Mouse (Mus musculus) CH12.LX (cell line): ENCODE measurements around the gene Cntrob. TPM values are rescaled to one million over a fixed set of nuclear protein-coding genes. Genes with fewer than 3 reads are reported as not detected.

ENCODE experiments used
- DNase-seq: peaks from one replicate; pipeline ENCODE4 v3.0.0-alpha.2; 2013; ENCODE audit errors: extremely low read depth
- H3K27ac ChIP-seq: 2 replicates; pipeline ENCODE4 v1.5.1; 2012; ENCODE audit warnings: low read depth, mild to moderate bottlenecking, control low read depth, moderate library complexity; ENCODE audit not compliant: insufficient read depth
- H3K27me3 ChIP-seq: replicated peaks from 2 replicates; pipeline ENCODE3; 2012; ENCODE audit warnings: inconsistent platforms
- H3K36me3 ChIP-seq, 2 experiments: replicated peaks in 1 of 2; 2 replicates each; pipeline versions ENCODE3 to v1.6.1; 2012; ENCODE audit warnings: inconsistent platforms in 1 of 2, low read length in 1 of 2, mild to moderate bottlenecking in 1 of 2, mixed read lengths in 1 of 2, moderate library complexity in 1 of 2; ENCODE audit not compliant: control insufficient read depth in 1 of 2, insufficient read depth in 1 of 2
- H3K4me1 ChIP-seq, 2 experiments: 2 replicates each; pipeline ENCODE4 v1.6.1; 2012; ENCODE audit warnings: inconsistent platforms in 1 of 2, moderate library complexity in 1 of 2; ENCODE audit not compliant: insufficient read depth in 2 of 2, control insufficient read depth in 1 of 2
- H3K4me2 ChIP-seq: 2 replicates; pipeline ENCODE4 v1.6.1; 2012; ENCODE audit warnings: low read depth, mild to moderate bottlenecking, control low read depth; ENCODE audit not compliant: poor library complexity, insufficient read depth, severe bottlenecking
- H3K4me3 ChIP-seq, 3 experiments: fragments of 150-350 bp in 1 of 3; sonication (generic) in 1 of 3; replicated peaks in 1 of 3; 2 replicates each; pipeline versions ENCODE3 to v1.5.1; 2011 to 2012; ENCODE audit warnings: low read depth in 2 of 3, low read length in 2 of 3, mild to moderate bottlenecking in 2 of 3, moderate library complexity in 2 of 3, control low read depth in 1 of 3, improper control_type of control experiment in 1 of 3, inconsistent platforms in 1 of 3, mixed read lengths in 1 of 3; ENCODE audit not compliant: poor library complexity in 1 of 3
- H3K79me2 ChIP-seq: replicated peaks from 2 replicates; pipeline ENCODE4 v1.6.1; 2012; ENCODE audit warnings: mild to moderate bottlenecking, moderate library complexity; ENCODE audit not compliant: control insufficient read depth, poor library complexity, insufficient read depth, severe bottlenecking; ENCODE audit errors: extremely low read depth
- H3K9ac ChIP-seq: 2 replicates; pipeline ENCODE4 v1.6.1; 2012; ENCODE audit warnings: low read depth, mild to moderate bottlenecking, control low read depth, moderate library complexity; ENCODE audit not compliant: insufficient read depth
- H3K9me3 ChIP-seq: replicated peaks from 2 replicates; pipeline ENCODE3; 2012; ENCODE audit warnings: low read length, inconsistent platforms, mixed read lengths
- BHLHE40 ChIP-seq: IDR thresholded peaks from 2 replicates; pipeline ENCODE4 v1.6.1; 2011; ENCODE audit warnings: mild to moderate bottlenecking, low read depth, low read length, improper control_type of control experiment
- CHD1 ChIP-seq: IDR thresholded peaks from 2 replicates; pipeline ENCODE4 v1.6.1; 2012; ENCODE audit warnings: low read depth, low read length, improper control_type of control experiment, inconsistent platforms
- CHD2 ChIP-seq: IDR thresholded peaks from 2 replicates; pipeline ENCODE4 v1.6.1; 2011; ENCODE audit warnings: low read length, improper control_type of control experiment
- CTCF ChIP-seq, 2 experiments: IDR thresholded peaks in 1 of 2; conservative IDR thresholded peaks in 1 of 2; 2 replicates each; pipeline ENCODE4 v1.5.1; 2011 to 2012; ENCODE audit warnings: low read depth in 2 of 2, low read length in 2 of 2, improper control_type of control experiment in 1 of 2, inconsistent platforms in 1 of 2, mild to moderate bottlenecking in 1 of 2, moderate library complexity in 1 of 2
- E2F4 ChIP-seq: IDR thresholded peaks from 2 replicates; pipeline ENCODE4 v1.6.1; 2011; ENCODE audit warnings: low read depth, low read length, improper control_type of control experiment; ENCODE audit not compliant: insufficient replicate concordance
- ELF1 ChIP-seq: IDR thresholded peaks from 2 replicates; pipeline ENCODE4 v1.6.1; 2014; ENCODE audit warnings: low read depth, mild to moderate bottlenecking, inconsistent platforms, low read length, improper control_type of control experiment
- EP300 ChIP-seq: IDR thresholded peaks from 2 replicates; pipeline ENCODE4 v1.6.1; 2011; ENCODE audit warnings: low read length, improper control_type of control experiment
- ETS1 ChIP-seq: conservative IDR thresholded peaks from 2 replicates; pipeline ENCODE4 v1.6.1; 2012; ENCODE audit warnings: low read depth, mild to moderate bottlenecking, inconsistent platforms, low read length, improper control_type of control experiment, moderate library complexity
- GABPA ChIP-seq: IDR thresholded peaks from 2 replicates; pipeline ENCODE4 v1.6.1; 2012; ENCODE audit warnings: low read depth, low read length, improper control_type of control experiment, inconsistent platforms; ENCODE audit not compliant: insufficient replicate concordance
- HCFC1 ChIP-seq: IDR thresholded peaks from 2 replicates; pipeline ENCODE4 v1.6.1; 2012; ENCODE audit warnings: low read depth, mild to moderate bottlenecking, inconsistent platforms, low read length, improper control_type of control experiment
- IRF4 ChIP-seq: IDR thresholded peaks from 2 replicates; pipeline ENCODE4 v1.6.1; 2014; ENCODE audit warnings: low read depth, mild to moderate bottlenecking, inconsistent platforms, low read length, improper control_type of control experiment
- JUN ChIP-seq: IDR thresholded peaks from 2 replicates; pipeline ENCODE4 v1.6.1; 2011; ENCODE audit warnings: low read depth, mild to moderate bottlenecking, low read length, improper control_type of control experiment, moderate library complexity; ENCODE audit not compliant: insufficient read depth
- JUND ChIP-seq: conservative IDR thresholded peaks from 2 replicates; pipeline ENCODE4 v1.6.1; 2011; ENCODE audit warnings: low read depth, low read length, improper control_type of control experiment
- KAT2A ChIP-seq: IDR thresholded peaks from 2 replicates; pipeline ENCODE4 v1.6.1; 2012; ENCODE audit warnings: low read length, improper control_type of control experiment, inconsistent platforms; ENCODE audit not compliant: insufficient replicate concordance
- MAFK ChIP-seq: IDR thresholded peaks from 2 replicates; pipeline ENCODE4 v1.6.1; 2011; ENCODE audit warnings: low read length, improper control_type of control experiment; ENCODE audit not compliant: insufficient replicate concordance
- MAX ChIP-seq: IDR thresholded peaks from 2 replicates; pipeline ENCODE4 v1.6.1; 2011; ENCODE audit warnings: low read length, improper control_type of control experiment
- MAZ ChIP-seq: IDR thresholded peaks from 2 replicates; pipeline ENCODE4 v1.6.1; 2012; ENCODE audit warnings: low read depth, mild to moderate bottlenecking, inconsistent platforms, low read length, improper control_type of control experiment, moderate library complexity
- MEF2A ChIP-seq: IDR thresholded peaks from 2 replicates; pipeline ENCODE4 v1.6.1; 2014; ENCODE audit warnings: low read depth, mild to moderate bottlenecking, inconsistent platforms, low read length, improper control_type of control experiment, borderline replicate concordance
- MXI1 ChIP-seq: IDR thresholded peaks from 2 replicates; pipeline ENCODE4 v1.6.1; 2011; ENCODE audit warnings: mild to moderate bottlenecking, low read depth, low read length, improper control_type of control experiment
- MYC ChIP-seq: IDR thresholded peaks from 2 replicates; pipeline ENCODE4 v1.6.1; 2011; ENCODE audit warnings: low read depth, mild to moderate bottlenecking, improper control_type of control experiment, low read length
- NELFE ChIP-seq: IDR thresholded peaks from 2 replicates; pipeline ENCODE4 v1.6.1; 2011; ENCODE audit warnings: low read depth, low read length, improper control_type of control experiment
- NRF1 ChIP-seq: IDR thresholded peaks from 2 replicates; pipeline ENCODE4 v1.6.1; 2014; ENCODE audit warnings: low read depth, mild to moderate bottlenecking, inconsistent platforms, low read length, improper control_type of control experiment, moderate library complexity
- PAX5 ChIP-seq: IDR thresholded peaks from 2 replicates; pipeline ENCODE4 v1.6.1; 2012; ENCODE audit warnings: low read length, inconsistent platforms, mixed read lengths
- POLR2A ChIP-seq: IDR thresholded peaks from 2 replicates; pipeline ENCODE4 v1.6.1; 2011; ENCODE audit warnings: low read depth, mild to moderate bottlenecking, improper control_type of control experiment, low read length
- POLR2AphosphoS2 ChIP-seq: IDR thresholded peaks from 2 replicates; pipeline ENCODE4 v1.6.1; 2011; ENCODE audit warnings: low read depth, low read length, improper control_type of control experiment
- RAD21 ChIP-seq: IDR thresholded peaks from 2 replicates; pipeline ENCODE4 v1.6.1; 2011; ENCODE audit warnings: low read depth, mild to moderate bottlenecking, low read length, improper control_type of control experiment, moderate library complexity
- RCOR1 ChIP-seq: conservative IDR thresholded peaks from 2 replicates; pipeline ENCODE4 v1.6.1; 2012; ENCODE audit warnings: low read depth, mild to moderate bottlenecking, inconsistent platforms, low read length, improper control_type of control experiment
- SIN3A ChIP-seq: IDR thresholded peaks from 2 replicates; pipeline ENCODE4 v1.6.1; 2012; ENCODE audit warnings: low read length, improper control_type of control experiment, inconsistent platforms
- SMC3 ChIP-seq: IDR thresholded peaks from 2 replicates; pipeline ENCODE4 v1.6.1; 2011; ENCODE audit warnings: low read depth, low read length, improper control_type of control experiment
- TBP ChIP-seq: conservative IDR thresholded peaks from 2 replicates; pipeline ENCODE4 v1.6.1; 2011; ENCODE audit warnings: low read depth, low read length, improper control_type of control experiment
- TCF12 ChIP-seq: IDR thresholded peaks from 2 replicates; pipeline ENCODE4 v1.6.1; 2014; ENCODE audit warnings: low read depth, mild to moderate bottlenecking, inconsistent platforms, low read length, improper control_type of control experiment
- UBTF ChIP-seq: IDR thresholded peaks from 2 replicates; pipeline ENCODE4 v1.6.1; 2012; ENCODE audit warnings: low read depth, mild to moderate bottlenecking, inconsistent platforms, low read length, improper control_type of control experiment, moderate library complexity
- USF1 ChIP-seq: IDR thresholded peaks from 2 replicates; pipeline ENCODE4 v1.6.1; 2014; ENCODE audit warnings: low read depth, mild to moderate bottlenecking, inconsistent platforms, low read length, improper control_type of control experiment
- USF2 ChIP-seq: conservative IDR thresholded peaks from 2 replicates; pipeline ENCODE4 v1.6.1; 2011; ENCODE audit warnings: low read depth, low read length, improper control_type of control experiment
- ZC3H11A ChIP-seq: IDR thresholded peaks from 2 replicates; pipeline ENCODE4 v1.6.1; 2012; ENCODE audit warnings: low read depth, mild to moderate bottlenecking, inconsistent platforms, low read length, improper control_type of control experiment
- ZKSCAN1 ChIP-seq: IDR thresholded peaks from 2 replicates; pipeline ENCODE4 v1.6.1; 2012; ENCODE audit warnings: low read depth, inconsistent platforms, low read length, improper control_type of control experiment, borderline replicate concordance
- ZMIZ1 ChIP-seq: IDR thresholded peaks from 2 replicates; pipeline ENCODE4 v1.6.1; 2012; ENCODE audit warnings: low read depth, mild to moderate bottlenecking, inconsistent platforms, low read length, improper control_type of control experiment
- ZNF384 ChIP-seq: IDR thresholded peaks from 2 replicates; pipeline ENCODE4 v1.6.1; 2012; ENCODE audit warnings: low read depth, low read length, improper control_type of control experiment, inconsistent platforms
- dilution Hi-C: fragments of 300-500 bp; cut with MboI; formaldehyde crosslinking; loops from 2 replicates; pipeline ENCODE4 v1.14.3; 2020; ENCODE audit warnings: low sequenced_read_pairs; ENCODE audit not compliant: extremely low pct_unique_long_range_greater_than_20kb, extremely low pct_ligation_motif_present
- in situ Hi-C: fragments of 300-500 bp; cut with MboI; formaldehyde crosslinking; loops from 3 replicates; pipeline ENCODE4 v1.14.3; 2019; ENCODE audit warnings: low sequenced_read_pairs, low pct_ligation_motif_present, low pct_unique_long_range_greater_than_20kb, mixed read lengths
- polyA plus RNA-seq: library from polyadenylated mRNA; unstranded; fragments of >175 nt; gene quantifications from 2 replicates; pipeline ENCODE4 v1.2.1, GENCODE M21; 2012; ENCODE audit warnings: low read depth; ENCODE audit not compliant: insufficient read length
- total RNA-seq, 2 experiments: library from RNA; depleted of rRNA; stranded (reverse); fragments of 300-350 nt in 1 of 2; fragments of >200 nt in 1 of 2; gene quantifications; 2 replicates each; pipeline ENCODE4 v1.2.3; 2012 to 2014

The Cntrob gene
- total and polyA plus RNA-seq, 3 experiments = 16.4 to 36.6 (median 18.9) TPM

DNA sequence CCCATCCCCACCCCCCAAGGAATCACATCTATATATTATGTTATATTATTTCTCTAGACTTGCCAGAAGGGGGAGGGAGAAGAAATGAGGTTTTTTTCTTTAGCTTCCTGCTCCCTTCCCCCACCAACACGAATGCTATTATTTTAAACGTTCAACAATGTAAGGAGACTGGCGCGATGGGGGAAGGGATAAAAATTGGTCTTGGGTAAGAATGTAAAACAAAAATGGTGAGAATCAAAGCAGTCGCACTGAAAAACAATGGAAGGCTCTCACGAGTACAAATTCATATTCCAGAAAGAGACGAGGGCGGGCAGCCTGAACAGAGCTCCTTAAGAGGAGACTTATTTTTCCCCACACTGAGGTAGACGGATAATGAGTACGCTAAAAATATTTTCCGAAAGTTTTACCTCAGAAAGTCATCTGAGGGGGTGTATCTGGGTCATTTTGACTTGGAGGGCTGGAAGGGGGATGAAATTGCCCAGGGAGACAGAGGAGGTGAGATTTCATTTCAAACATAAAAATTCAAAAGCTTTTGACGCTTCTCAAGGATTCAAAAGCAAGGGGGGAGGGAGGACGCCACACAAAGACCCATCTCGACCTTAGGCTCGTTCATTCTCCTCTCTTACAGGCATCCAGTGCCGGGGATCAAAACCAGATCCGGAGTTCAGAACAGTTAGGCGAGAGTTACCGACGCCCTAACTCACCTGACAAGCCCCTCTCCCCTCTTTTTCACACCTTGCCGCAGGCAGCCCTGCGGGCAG is 43.5 kb upstream of the Cntrob start:
- in situ Hi-C loops = loop anchor here (5.0 kb wide), 2 partner anchors 35 to 100 kb away; no protein-coding TSS in a partner anchor
- H3K9ac ChIP-seq = peak overlapping the region; percentile 100
- H3K27me3 ChIP-seq = no peaks in the 10 kb centered on the region
- peaks cover 7 to 43% of the 10 kb centered on the region in 2 experiments for H3K4me1 ChIP-seq
- dilution Hi-C loops = no loop called here
- peak overlapping the region; percentile 16; the same call in 1 of the 2 replicates for H3K27ac ChIP-seq
- H3K4me2 ChIP-seq = peak overlapping the region; percentile 96
- DNase-seq = no peak
- H3K9me3 ChIP-seq = no peaks in the 10 kb centered on the region
- peak; percentile 95 for TF ChIP-seq CHD2
- TF ChIP-seq POLR2AphosphoS2 = no peak
- no peak; the same call in 1 of the 2 replicates for TF ChIP-seq HCFC1
- TF ChIP-seq ZMIZ1 = no peak
- TF ChIP-seq ELF1 = no peak; the same call in 1 of the 2 replicates
- no peak for TF ChIP-seq EP300
- TF ChIP-seq SMC3 = no peak
- no peak for TF ChIP-seq UBTF
- TF ChIP-seq MAFK = no peak
- TF ChIP-seq MYC = no peak
- TF ChIP-seq MAZ = 0 out of 2 replicates have a peak, but pooled peaks have one; percentile 21
- TF ChIP-seq RAD21 = no peak
- TF ChIP-seq TCF12 = no peak
- TF ChIP-seq RCOR1 = no peak
- TF ChIP-seq ETS1 = peak; percentile 24; the same call in 1 of the 2 replicates
- TF ChIP-seq NRF1 = no peak
- no peak for TF ChIP-seq USF2
- TF ChIP-seq ZNF384 = no peak
- TF ChIP-seq SIN3A = peak; percentile 69; the same call in 1 of the 2 replicates
- TF ChIP-seq ZC3H11A = no peak
- TF ChIP-seq JUN = no peak
- TF ChIP-seq E2F4 = no peak
- no peak for TF ChIP-seq KAT2A
- no peak for TF ChIP-seq MAX
- TF ChIP-seq ZKSCAN1 = no peak
- TF ChIP-seq MEF2A = 0 out of 2 replicates have a peak, but pooled peaks have one; percentile 8
- TF ChIP-seq BHLHE40 = no peak; the same call in 1 of the 2 replicates
- TF ChIP-seq IRF4 = no peak
- TF ChIP-seq USF1 = no peak
- no peak; the same call in 1 of the 2 replicates for TF ChIP-seq CHD1
- TF ChIP-seq MXI1 = peak; percentile 20; the same call in 1 of the 2 replicates
- no peak for TF ChIP-seq JUND
- TF ChIP-seq CTCF (conservative IDR thresholded peaks at IDR 0.05 in 1 of 2, IDR thresholded peaks at IDR 0.05 in 1 of 2; ENCODE audit: low read depth in 2 of 2, low read length in 2 of 2) = no peak
- peak; percentile 41; the same call in 1 of the 2 replicates for TF ChIP-seq TBP
- TF ChIP-seq POLR2A = no peak; the same call in none of the 2 replicates
- TF ChIP-seq NELFE = no peak
- no peak for TF ChIP-seq PAX5
- no peak for TF ChIP-seq GABPA
- H3K36me3 ChIP-seq = peaks cover 5 to 39% of the 10 kb centered on the region in 2 experiments
- peak overlapping the region; percentile 76 to 84 (median 78) for H3K4me3 ChIP-seq
- H3K79me2 ChIP-seq = peaks cover 3% of the 10 kb centered on the region; the same call in 1 of the 2 replicates
